Mouse (Mus musculus) urinary bladder, postnatal 4 days (tissue): ENCODE measurements around the gene Nbas.

Experiments used
- DNase-seq, 2 experiments: peaks; one replicate each; pipeline ENCODE4 v3.0.0; 2021 to 2022; ENCODE audit warnings: low spot score in 2 of 2

Nbas gene

DNA sequence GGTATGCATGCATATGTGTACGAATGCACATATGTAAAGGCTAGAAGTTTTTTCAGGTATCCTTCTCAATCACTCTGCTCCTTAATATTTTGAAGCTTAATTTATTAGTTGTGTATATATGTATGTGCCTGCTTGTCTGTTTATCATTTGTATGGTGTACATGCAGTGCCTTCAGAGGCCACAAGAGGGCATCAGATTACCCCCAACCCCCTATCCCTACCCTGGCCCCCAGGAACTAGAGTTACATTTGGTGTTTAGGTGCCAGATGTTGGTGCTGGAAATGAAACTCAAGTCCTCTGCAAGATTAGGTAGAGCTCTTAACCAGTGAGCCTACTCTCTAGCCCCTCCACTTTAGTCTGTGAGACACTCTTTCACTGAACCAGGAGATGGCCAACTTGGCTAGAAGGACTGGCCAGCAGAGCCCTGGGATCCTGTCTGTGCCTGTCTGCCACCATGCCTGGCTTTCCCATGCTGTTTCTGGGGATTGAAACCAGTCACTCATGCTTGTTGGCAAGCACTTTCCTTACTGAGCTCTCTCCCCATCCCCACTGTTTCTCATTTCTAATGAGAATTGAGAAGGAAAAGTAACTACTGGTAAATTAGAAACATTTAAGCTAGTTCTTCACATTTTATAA lies 263.9 kb downstream of the Nbas start:
- no peak for DNase-seq

DNA sequence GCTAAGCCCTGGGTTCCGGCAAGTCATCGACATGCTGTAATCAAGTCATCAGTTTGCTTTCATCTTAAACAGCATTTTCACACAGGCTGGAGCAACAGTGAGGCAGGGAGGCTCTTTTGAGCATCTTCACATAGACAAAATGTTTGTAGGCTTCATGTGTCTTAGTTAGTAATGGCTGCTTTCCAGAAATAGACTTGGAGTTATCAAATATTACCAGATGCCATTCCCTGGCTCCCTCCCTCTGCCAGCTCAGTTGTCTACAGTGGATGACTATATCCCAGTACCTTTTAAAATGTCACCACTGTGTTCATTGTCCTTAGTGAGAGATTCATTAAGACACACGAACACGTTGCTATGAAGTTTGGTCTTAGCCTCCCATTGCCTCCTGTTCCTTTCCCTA lies 270.2 kb downstream of the Nbas start:
- no peak for DNase-seq

- DNase-seq: no peak
Measured at GRCm38 (mm10) chr12:13543806-13544205, 274.9 kb downstream of the Nbas start.

GRCm38 (mm10) chr12:13563646-13564289 lies 294.8 kb downstream of the Nbas start:
- DNase-seq: no peak

GRCm38 (mm10) chr12:13564330-13564729 lies 295.4 kb downstream of the Nbas start:
- no peak for DNase-seq

GRCm38 (mm10) chr12:13566421-13566820 lies 297.5 kb downstream of the Nbas start:
- DNase-seq: no peak

DNA sequence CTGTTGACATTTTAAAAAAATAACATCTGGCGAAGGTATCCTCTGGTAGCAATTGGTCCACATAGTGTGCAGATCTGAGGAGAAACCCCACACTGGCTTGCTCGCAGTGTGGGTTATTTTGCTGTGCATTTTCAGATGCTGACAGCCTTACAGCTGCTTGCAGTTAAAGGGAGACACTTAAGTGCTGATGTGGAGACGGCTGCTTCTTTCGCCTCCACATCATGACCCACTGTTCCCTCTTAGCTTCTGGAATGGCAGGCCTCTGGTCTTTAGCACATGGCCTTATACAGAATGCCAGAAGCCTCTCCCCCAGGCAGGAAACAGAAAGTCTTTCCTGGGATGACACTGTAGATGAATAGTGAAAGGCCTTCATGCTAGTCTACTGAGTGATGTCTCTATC lies 306.2 kb downstream of the Nbas start:
- no peak for DNase-seq

- DNase-seq: no peak
Measured at GRCm38 (mm10) chr12:13575605-13576600, 307.0 kb downstream of the Nbas start.

GRCm38 (mm10) chr12:13576761-13577160 lies 307.8 kb downstream of the Nbas start:
- no peak for DNase-seq

GRCm38 (mm10) chr12:13580796-13581195 lies 311.9 kb downstream of the Nbas start:
- no peak for DNase-seq

DNA sequence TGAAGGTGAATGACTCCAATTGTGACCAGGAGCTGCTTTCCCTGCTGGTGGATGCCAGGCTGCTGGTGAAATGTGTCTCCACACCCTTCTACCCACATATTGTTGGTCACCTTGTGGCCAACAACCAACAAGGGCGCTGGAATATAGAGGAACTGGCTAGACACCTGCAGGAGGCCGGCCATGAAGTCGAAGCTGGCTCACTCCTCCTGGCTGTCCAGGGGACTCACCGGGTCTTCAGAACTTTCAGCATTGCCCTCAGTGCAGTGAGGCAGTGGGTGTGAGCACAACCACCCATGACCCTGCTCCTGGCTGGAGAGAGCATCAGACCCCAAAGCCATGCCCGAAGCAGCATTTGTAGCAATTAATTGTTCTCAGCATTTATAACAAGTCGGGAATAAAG lies 314.5 kb downstream of the Nbas start:
- DNase-seq: peak in 1 of 2 experiments; percentile 57

GRCm38 (mm10) chr12:13585527-13586156 lies 316.7 kb downstream of the Nbas start:
- DNase-seq: peak in 1 of 2 experiments; percentile 42

GRCm38 (mm10) chr12:13587675-13588074 lies 318.7 kb downstream of the Nbas start:
- peak; percentile 42 to 44 for DNase-seq

- peak in 1 of 2 experiments; percentile 38 for DNase-seq
Measured at GRCm38 (mm10) chr12:13589021-13589420, 320.1 kb downstream of the Nbas start.

GRCm38 (mm10) chr12:13594746-13595469 lies 326.0 kb downstream of the Nbas start:
- DNase-seq: peak in 1 of 2 experiments; percentile 29

DNA sequence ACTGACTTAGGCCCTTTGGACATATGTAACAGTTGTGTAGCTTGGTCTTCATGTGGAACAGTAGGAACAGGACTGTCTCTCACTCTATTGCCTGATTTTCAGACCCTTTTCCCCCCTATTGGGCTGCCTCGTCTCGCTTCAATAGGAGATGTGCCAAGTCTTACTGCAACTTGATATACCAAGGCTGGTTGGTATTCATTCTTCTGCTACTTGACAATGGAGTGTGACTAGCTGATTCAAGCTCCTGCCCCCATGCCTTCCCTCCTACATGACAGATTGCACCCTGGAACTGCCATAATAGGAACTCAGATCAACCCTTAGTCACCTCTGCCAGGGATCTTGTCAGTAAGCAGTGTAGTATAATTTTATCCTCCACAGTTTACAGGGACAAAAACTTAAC lies 328.1 kb downstream of the Nbas start:
- no peak for DNase-seq

- DNase-seq: no peak
Measured at GRCm38 (mm10) chr12:13598545-13598944, 329.6 kb downstream of the Nbas start.

- no peak for DNase-seq
Measured at GRCm38 (mm10) chr12:13602414-13602813, 333.5 kb downstream of the Nbas start.

GRCm38 (mm10) chr12:13607021-13607420 lies 338.1 kb downstream of the Nbas start:
- DNase-seq: no peak

GRCm38 (mm10) chr12:13609027-13609426 lies 340.1 kb downstream of the Nbas start:
- no peak for DNase-seq

DNA sequence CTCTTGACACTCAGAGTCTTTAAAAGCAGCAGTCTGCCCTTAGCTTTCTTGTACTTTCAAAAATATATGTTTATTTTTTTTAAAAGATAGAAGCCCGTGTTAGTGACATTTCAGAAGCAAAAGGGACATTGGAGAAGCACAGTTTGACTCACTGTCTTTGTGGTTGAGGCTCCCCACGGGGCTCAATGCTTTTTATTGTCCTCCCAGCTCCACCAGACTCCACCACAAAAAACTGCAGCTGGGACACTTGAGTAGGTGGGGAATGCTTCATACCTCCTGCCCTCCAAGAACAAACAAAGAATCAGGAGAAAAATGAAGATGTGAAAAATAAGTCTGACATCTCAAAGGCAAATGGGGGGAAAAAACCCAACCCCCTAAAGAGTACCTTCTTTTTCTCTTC lies 344.1 kb downstream of the Nbas start:
- no peak for DNase-seq
